In genomic region chr10:94254766-94255165, GRCm38 (mm10) we compare ENCODE assay signal across 23 mouse cellular contexts. TPM values are rescaled to one million over a fixed set of nuclear protein-coding genes. Genes with fewer than 3 reads are reported as not detected.
"Had no signal": no experiment of that assay in that cellular context is flagged by ENCODE, and none has a peak within 500 bp of the region (broad histone marks: within the 10 kb centered on the region; RNA-seq: fewer than 3 reads in every experiment).

No protein-coding gene starts in this region.

- H3K36me3 ChIP-seq: neural tube, embryonic 13.5 days; neural tube, embryonic 15.5 days; stomach, embryonic 15.5 days had no signal

- H3K4me1 ChIP-seq: stomach, embryonic 15.5 days had no signal

- DNase-seq: retina, postnatal 1 day; right cerebral cortex, adult 18-20 months; right cerebral cortex, postnatal 14 days; right cerebral cortex, postnatal 25 days; right cerebral cortex, postnatal 4 days; spleen, adult 18-20 months; thymus, adult 18-20 months; thymus, adult 2 months; thymus, postnatal 14 days; thymus, postnatal 25 days; thymus, postnatal 36 days; thymus, postnatal 4 days had no signal

- H3K4me2 ChIP-seq: neural tube, embryonic 13.5 days; neural tube, embryonic 15.5 days; stomach, embryonic 15.5 days had no signal

- H3K27me3 ChIP-seq: neural tube, embryonic 13.5 days; neural tube, embryonic 15.5 days; stomach, embryonic 15.5 days had no signal

- H3K9ac ChIP-seq: neural tube, embryonic 13.5 days; neural tube, embryonic 15.5 days; stomach, embryonic 15.5 days had no signal

- H3K4me3 ChIP-seq: neural tube, embryonic 13.5 days; neural tube, embryonic 15.5 days; stomach, embryonic 15.5 days had no signal

- H3K27ac ChIP-seq: neural tube, embryonic 13.5 days; neural tube, embryonic 15.5 days; stomach, embryonic 15.5 days; stomach, postnatal 0 days had no signal

- H3K9me3 ChIP-seq: neural tube, embryonic 15.5 days; stomach, embryonic 15.5 days had no signal

RNA-seq across cellular contexts. Expression of gene Gm4792, which starts 43.7 kb away (rescaled TPM):
- total RNA-seq: neutrophil, adult 5-6 weeks had no signal
- polyA plus RNA-seq: neural tube, embryonic 13.5 days; small intestine, adult 2 months; spleen, adult 2 months; stomach, embryonic 14.5 days; stomach, embryonic 15.5 days; stomach, embryonic 16.5 days; testis, adult 2 months; thymus, adult 2 months; thymus, postnatal 0 days had no signal
